Mouse (Mus musculus) spleen, adult 2 months (tissue): ENCODE measurements around the gene Kcnd3. TPM values are rescaled to one million over a fixed set of nuclear protein-coding genes. Genes with fewer than 3 reads are reported as not detected.

Experiments used
- DNase-seq, 2 experiments: peaks; one replicate each; pipeline versions ENCODE4 v3.0.0 to v3.0.0-alpha.2; 2012 to 2021; ENCODE audit warnings: low spot score in 2 of 2, low read depth in 1 of 2
- H3K27ac ChIP-seq: fragments of 200-500 bp; 2 replicates; pipeline ENCODE4 v1.5.1; 2012; ENCODE audit warnings: low read length, inconsistent platforms; ENCODE audit not compliant: insufficient read depth
- H3K27me3 ChIP-seq: fragments of 200-500 bp; 2 replicates; pipeline ENCODE4 v1.6.1; 2012; ENCODE audit warnings: mild to moderate bottlenecking, moderate library complexity, low read length, inconsistent platforms; ENCODE audit not compliant: control insufficient read depth, insufficient read depth
- H3K36me3 ChIP-seq: fragments of 200-500 bp; 2 replicates; pipeline ENCODE4 v1.6.1; 2012; ENCODE audit warnings: mild to moderate bottlenecking, low read length, inconsistent platforms; ENCODE audit not compliant: control insufficient read depth, insufficient read depth
- H3K4me1 ChIP-seq: fragments of 200-500 bp; 2 replicates; pipeline ENCODE4 v1.6.1; 2011; ENCODE audit warnings: inconsistent platforms; ENCODE audit not compliant: control insufficient read depth, insufficient read depth, insufficient read length
- H3K4me3 ChIP-seq: fragments of 200-500 bp; 2 replicates; pipeline ENCODE4 v1.5.1; 2011; ENCODE audit warnings: mild to moderate bottlenecking, inconsistent platforms; ENCODE audit not compliant: insufficient read depth, insufficient read length; ENCODE audit errors: extremely low read depth
- CTCF ChIP-seq: fragments of 200-500 bp; IDR thresholded peaks from 2 replicates; pipeline ENCODE4 v1.5.1; 2011; ENCODE audit warnings: mild to moderate bottlenecking, inconsistent platforms; ENCODE audit not compliant: insufficient read depth, insufficient read length, insufficient replicate concordance; ENCODE audit errors: extremely low read depth
- POLR2A ChIP-seq: fragments of 200-500 bp; IDR thresholded peaks from 2 replicates; pipeline ENCODE4 v1.6.1; 2011; ENCODE audit warnings: low read depth, low read length, inconsistent platforms
- WGBS: fragments of 180-500 bp; shearing (Covaris S2); methylation state at CpG from one replicate; pipeline ENCODE4 v1.1.7; 2018; 5-methylcytosine and 5-hydroxymethylcytosine counted together
- polyA plus RNA-seq: library from polyadenylated mRNA; depleted of rRNA; stranded (reverse); fragments of >200 nt; gene quantifications from 2 replicates; pipeline ENCODE4 v1.2.3, GENCODE M21; 2012

The Kcnd3 gene
- polyA plus RNA-seq, 1 experiment: 2.5 TPM

- Histone ChIP-seq H3K4me3 (no peak overlapping the region), H3K27ac (no peak overlapping the region), H3K36me3 (no peaks in the 10 kb centered on the region), H3K4me1 (no peaks in the 10 kb centered on the region), H3K27me3 (no peaks in the 10 kb centered on the region)
- WGBS: 90% methylated on average over 4 of the region's 4 CpGs
- no peak for TF ChIP-seq CTCF
- TF ChIP-seq POLR2A: no peak
- DNase-seq: no peak
These were observed 148.4 kb downstream of the Kcnd3 start for GRCm38 (mm10) chr3:105600483-105600882.

GRCm38 (mm10) chr3:105602966-105603365 lies 150.8 kb downstream of the Kcnd3 start:
- DNase-seq: no peak
- WGBS: 89% methylated on average over 5 of the region's 5 CpGs
- no peak overlapping the region for H3K4me3 ChIP-seq

GRCm38 (mm10) chr3:105605726-105606125 lies 153.6 kb downstream of the Kcnd3 start:
- H3K27ac ChIP-seq: no peak overlapping the region
- 68% methylated on average over 5 of the region's 5 CpGs for WGBS
- no peak overlapping the region for H3K4me3 ChIP-seq
- H3K4me1 ChIP-seq: no peaks in the 10 kb centered on the region
- no peaks in the 10 kb centered on the region for H3K27me3 ChIP-seq
- no peaks in the 10 kb centered on the region for H3K36me3 ChIP-seq
- TF ChIP-seq CTCF (no peak), POLR2A (no peak)
- DNase-seq: no peak

More at GRCm38 (mm10) chr3:105602966-105603365, 150.8 kb downstream of the Kcnd3 start:
- Histone ChIP-seq H3K36me3 (no peaks in the 10 kb centered on the region), H3K27ac (no peak overlapping the region), H3K27me3 (no peaks in the 10 kb centered on the region), H3K4me1 (no peaks in the 10 kb centered on the region)
- TF ChIP-seq CTCF (no peak), POLR2A (no peak)

- no peak overlapping the region for H3K27ac ChIP-seq
- TF ChIP-seq POLR2A (no peak), CTCF (no peak)
These were observed 156.7 kb downstream of the Kcnd3 start for GRCm38 (mm10) chr3:105608857-105609256.

GRCm38 (mm10) chr3:105611531-105612422 lies 159.6 kb downstream of the Kcnd3 start:
- TF ChIP-seq CTCF: no peak
- no peak for TF ChIP-seq POLR2A
- Histone ChIP-seq H3K27ac (no peak overlapping the region), H3K4me3 (no peak overlapping the region), H3K36me3 (no peaks in the 10 kb centered on the region), H3K27me3 (no peaks in the 10 kb centered on the region), H3K4me1 (no peaks in the 10 kb centered on the region)
- DNase-seq: no peak
- 86% methylated on average over 7 of the region's 7 CpGs for WGBS

More at GRCm38 (mm10) chr3:105608857-105609256, 156.7 kb downstream of the Kcnd3 start:
- Histone ChIP-seq H3K27me3 (no peaks in the 10 kb centered on the region), H3K4me3 (no peak overlapping the region), H3K4me1 (no peaks in the 10 kb centered on the region), H3K36me3 (no peaks in the 10 kb centered on the region)
- WGBS: 85% methylated on average over 3 of the region's 3 CpGs
- DNase-seq: no peak

- no peak for TF ChIP-seq CTCF
- TF ChIP-seq POLR2A: no peak
- no peak overlapping the region for H3K27ac ChIP-seq
- H3K4me3 ChIP-seq: no peak overlapping the region
- WGBS: 78% methylated on average over 4 of the region's 4 CpGs
- no peak for DNase-seq
- no peaks in the 10 kb centered on the region for H3K4me1 ChIP-seq
- no peaks in the 10 kb centered on the region for H3K36me3 ChIP-seq
- no peaks in the 10 kb centered on the region for H3K27me3 ChIP-seq
These were observed 160.3 kb downstream of the Kcnd3 start for GRCm38 (mm10) chr3:105612423-105612814.
